Mouse (Mus musculus) gastrocnemius, postnatal 36 days (tissue): ENCODE results near the gene 1700001P01Rik. TPM values are rescaled to one million over a fixed set of nuclear protein-coding genes. Genes with fewer than 3 reads are reported as not detected.

Experiments used
- microRNA-seq, 2 experiments: library from miRNA; unstranded; fragments of <30 nt; microRNA quantifications; one replicate each; pipeline ENCODE4 v1.2.0; 2021
- total RNA-seq, 2 experiments: library from RNA; stranded (reverse); gene quantifications; 2 replicates each; pipeline ENCODE4 v1.2.3; 2021

Gene 1700001P01Rik
- total RNA-seq, 2 experiments from 2014 or later = not detected

Small RNA genes within 50 kb of the gene (microRNA-seq; reads per million reads assigned to microRNA genes)
- 0 to 0.36 reads per million in 2 experiments for gene Mir8102

Other genes starting within 250 kb of the 1700001P01Rik start
- gene Srcin1, start 199.7 kb downstream of the 1700001P01Rik start, total RNA-seq = under 1 TPM; 0.59 to 0.72 TPM
- gene Epop, start 146.2 kb downstream of the 1700001P01Rik start, total RNA-seq = 1 to 10 TPM in 1 of 2 experiments, under 1 TPM in 1; 0.91 to 1.2 TPM
- gene Mllt6, start 112.5 kb downstream of the 1700001P01Rik start, total RNA-seq = 10 to 100 TPM; 40.7 to 46.4 TPM
- 100 to 1,000 TPM; 103 to 108 TPM for gene Cisd3, start 90.1 kb downstream of the 1700001P01Rik start, total RNA-seq
- 1 to 10 TPM; 2.1 to 2.3 TPM for gene Pcgf2, start 75.4 kb downstream of the 1700001P01Rik start, total RNA-seq
- 100 to 1,000 TPM; 124 to 129 TPM for gene Psmb3, start 72.5 kb downstream of the 1700001P01Rik start, total RNA-seq
- 10 to 100 TPM; 44.0 to 47.0 TPM for gene Pip4k2b, start 31.2 kb downstream of the 1700001P01Rik start, total RNA-seq
- 1 to 10 TPM; 5.5 to 5.7 TPM for gene Cwc25, start 9.4 kb downstream of the 1700001P01Rik start, total RNA-seq
- gene Rpl23, start 6.5 kb upstream of the 1700001P01Rik start, total RNA-seq = 100 to 1,000 TPM; 349 to 430 TPM
- gene Lasp1, start 23.1 kb upstream of the 1700001P01Rik start, total RNA-seq = 10 to 100 TPM; 14.2 to 15.4 TPM
- under 1 TPM; 0.31 to 0.64 TPM for gene B230217C12Rik, start 64.9 kb upstream of the 1700001P01Rik start, total RNA-seq
- gene Fbxo47, start 108.2 kb upstream of the 1700001P01Rik start, total RNA-seq = not detected
- gene Plxdc1, start 210.5 kb upstream of the 1700001P01Rik start, total RNA-seq = 1 to 10 TPM; 2.8 to 3.7 TPM
- gene Arl5c, start 220.3 kb upstream of the 1700001P01Rik start, total RNA-seq = under 1 TPM; 0.32 to 0.79 TPM
- 100 to 1,000 TPM; 215 to 243 TPM for gene Cacnb1, start 247.1 kb upstream of the 1700001P01Rik start, total RNA-seq